Mouse (Mus musculus) brain, adult 10 weeks (tissue): ENCODE measurements around the gene Lypd4. TPM values are rescaled to one million over a fixed set of nuclear protein-coding genes. Genes with fewer than 3 reads are reported as not detected.

ENCODE experiments used
- polyA plus RNA-seq: library from polyadenylated mRNA; stranded (reverse); fragments of 350-450 nt; fragmentation: Illumina TruSeq; extraction: RNeasy Lipid Tissue Mini Kit (QIAGEN cat#74804); gene quantifications from one replicate; pipeline ENCODE4 v1.2.3, GENCODE M21; 2015; ENCODE audit warnings: low read depth, low replicate concordance

Lypd4 gene
- polyA plus RNA-seq: not detected

GRCm38 (mm10) chr7:24869532-24870165 lies at the start of gene Lypd4, which contains the start of gene Dmrtc2:
TSS of gene Lypd4 (minus strand) at chr7:24869941.
TSS of gene Dmrtc2 (plus strand) at chr7:24870057.

GRCm38 (mm10) chr7:24902630-24903443 lies 33.1 kb upstream of the Lypd4 start, which contains the start of gene Arhgef1:
TSS of gene Arhgef1 (plus strand) at chr7:24902912.

GRCm38 (mm10) chr7:24897224-24897623 lies 27.5 kb upstream of the Lypd4 start, which contains the start of gene Cd79a:
TSS of gene Cd79a (plus strand) at chr7:24897381.

GRCm38 (mm10) chr7:24883896-24884692 lies 14.4 kb upstream of the Lypd4 start, which contains the start of gene Rps19:
TSS of gene Rps19 (plus strand) at chr7:24884371.

GRCm38 (mm10) chr7:24861913-24862312 lies 7.8 kb downstream of the Lypd4 start, which contains the start of gene Gm9844:
TSS of gene Gm9844 (plus strand) at chr7:24862213.

Other genes starting within 250 kb of the Lypd4 start
- not detected for gene Lypd3, start 233.4 kb downstream of the Lypd4 start, polyA plus RNA-seq
- gene Tex101, start 193.3 kb downstream of the Lypd4 start, polyA plus RNA-seq: not detected
- not detected for gene BC049730, start 160.7 kb downstream of the Lypd4 start, polyA plus RNA-seq
- gene Gm4763, start 143.0 kb downstream of the Lypd4 start, polyA plus RNA-seq: not detected
- not detected for gene Cd177, start 109.6 kb downstream of the Lypd4 start, polyA plus RNA-seq
- gene Ceacam10, start 92.7 kb downstream of the Lypd4 start, polyA plus RNA-seq: not detected
- 5.7 TPM for gene Gm9844, start 7.7 kb downstream of the Lypd4 start, polyA plus RNA-seq
- gene Dmrtc2, start 116 bp upstream of the Lypd4 start, polyA plus RNA-seq: not detected
- gene Rps19, start 14.4 kb upstream of the Lypd4 start, polyA plus RNA-seq: 828 TPM
- not detected for gene Cd79a, start 27.4 kb upstream of the Lypd4 start, polyA plus RNA-seq
- gene Arhgef1, start 33.0 kb upstream of the Lypd4 start, polyA plus RNA-seq: 52.4 TPM
- 0.55 TPM for gene Gm4881, start 74.6 kb upstream of the Lypd4 start, polyA plus RNA-seq
- 268 TPM for gene Rabac1, start 102.8 kb upstream of the Lypd4 start, polyA plus RNA-seq
- gene Atp1a3, start 136.0 kb upstream of the Lypd4 start, polyA plus RNA-seq: 1,176 TPM
- gene Grik5, start 202.4 kb upstream of the Lypd4 start, polyA plus RNA-seq: 104 TPM
- 16.5 TPM for gene Zfp574, start 202.6 kb upstream of the Lypd4 start, polyA plus RNA-seq